Mouse (Mus musculus): ENCODE measurements around the gene Mucl3.

DNA sequence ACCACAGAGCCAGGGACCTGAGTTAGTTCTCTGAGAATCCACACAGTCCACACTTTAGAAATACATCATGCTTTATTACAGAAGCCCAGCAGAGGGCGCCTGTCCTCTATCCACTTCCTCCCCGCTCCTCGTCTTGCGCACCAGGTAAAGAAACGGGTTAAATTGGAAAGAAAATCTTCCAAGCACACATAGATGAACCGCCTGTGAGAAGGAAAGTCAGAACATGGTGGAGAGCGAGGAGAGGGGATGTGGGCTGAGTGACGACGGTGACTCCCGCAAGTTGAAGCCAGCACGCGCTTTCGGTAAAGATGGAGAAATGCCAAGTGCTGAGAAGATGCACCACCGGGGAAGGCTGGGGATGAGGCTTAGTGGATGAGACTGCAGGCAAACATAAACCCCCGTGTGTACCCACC, 7.8 kb downstream of the Mucl3 start:
- TF ChIP-seq EP300 (IDR thresholded peaks at IDR 0.05; ENCODE audit: low read depth) (no peak), CTCF (IDR thresholded peaks at IDR 0.05; ENCODE audit: low read depth) (peak; percentile 80)

Data from liver, postnatal 0 days (tissue).